Mouse (Mus musculus): ENCODE data around the gene Pdpr. TPM values are rescaled to one million over a fixed set of nuclear protein-coding genes. Genes with fewer than 3 reads are reported as not detected.

The Pdpr gene
- 18.8 TPM for polyA plus RNA-seq (2017; shearing (Covaris generic))

GRCm38 (mm10) chr8:111093865-111094718, at the start of gene Pdpr:
TSS of gene Pdpr (plus strand) at chr8:111094630.

DNA sequence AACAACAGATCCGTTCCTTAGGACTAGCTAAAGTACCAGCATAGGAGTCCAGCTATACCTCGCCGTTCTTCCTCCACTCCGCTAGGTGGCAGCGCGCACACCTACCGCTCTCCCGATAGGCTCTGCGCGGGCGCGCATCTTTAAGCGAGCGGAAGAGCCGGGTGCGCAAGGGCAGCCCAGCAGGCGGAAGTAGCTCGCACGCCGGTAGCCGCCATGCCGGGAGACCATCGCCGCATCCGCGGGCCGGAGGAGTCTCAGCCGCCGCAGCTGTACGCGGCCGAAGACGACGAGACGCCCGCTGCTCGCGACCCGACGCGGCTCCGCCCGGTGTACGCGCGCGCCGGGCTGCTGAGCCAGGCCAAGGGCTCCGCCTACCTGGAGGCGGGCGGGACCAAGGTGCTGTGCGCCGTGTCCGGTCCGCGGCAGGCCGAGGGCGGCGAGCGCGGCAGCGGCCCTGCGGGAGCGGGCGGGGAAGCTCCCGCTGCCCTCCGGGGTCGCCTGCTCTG, 38.2 kb upstream of the Pdpr start, which contains the start of gene Exosc6:
Gene Exosc6 (plus strand): TSS at position 182 of the 506 bp plus-strand sequence.

DNA sequence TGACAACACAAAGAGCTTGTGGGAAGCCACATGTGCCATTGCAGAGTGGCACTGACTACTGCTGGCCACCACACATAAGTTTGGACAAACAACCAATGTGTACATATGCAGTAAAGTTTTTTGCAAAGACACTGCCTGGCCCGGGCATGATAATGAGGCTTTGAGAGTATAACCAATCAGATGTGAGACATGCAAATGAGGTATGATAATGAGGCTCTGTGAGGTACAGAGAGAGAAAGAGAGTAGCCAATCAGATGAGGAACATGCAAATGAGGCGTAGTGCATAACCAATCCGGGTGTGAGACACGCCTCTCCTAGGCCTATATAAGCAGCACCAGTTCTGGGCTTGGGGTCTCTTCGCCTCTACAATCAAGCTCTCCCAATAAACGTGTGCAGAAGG, 2.1 kb upstream of the Pdpr start, which contains the start of gene Clec18a:
Gene Clec18a (minus strand): TSS at position 101 of the 400 bp plus-strand sequence.

Other genes with a start within 250 kb of the Pdpr start
- 51.9 TPM for gene Cog4, start 248.0 kb upstream of the Pdpr start, polyA plus RNA-seq (2017; shearing (Covaris generic))
- gene Sf3b3, start 247.8 kb upstream of the Pdpr start, polyA plus RNA-seq (2017; shearing (Covaris generic)) = 145 TPM
- 5.9 TPM for gene Fuk, start 192.1 kb upstream of the Pdpr start, polyA plus RNA-seq (2017; shearing (Covaris generic))
- 7.0 TPM for gene St3gal2, start 174.7 kb upstream of the Pdpr start, polyA plus RNA-seq (2017; shearing (Covaris generic))
- 15.4 TPM for gene Ddx19a, start 96.8 kb upstream of the Pdpr start, polyA plus RNA-seq (2017; shearing (Covaris generic))
- 17.0 TPM for gene Ddx19b, start 62.9 kb upstream of the Pdpr start, polyA plus RNA-seq (2017; shearing (Covaris generic))
- gene Aars, start 61.5 kb upstream of the Pdpr start, polyA plus RNA-seq (2017; shearing (Covaris generic)) = 46.6 TPM
- gene Exosc6, start 38.3 kb upstream of the Pdpr start, polyA plus RNA-seq (2017; shearing (Covaris generic)) = 21.2 TPM
- gene Clec18a, start 2.2 kb upstream of the Pdpr start, polyA plus RNA-seq (2017; shearing (Covaris generic)) = not detected
- gene Glg1, start 164.6 kb downstream of the Pdpr start, polyA plus RNA-seq (2017; shearing (Covaris generic)) = 85.5 TPM
- gene Rfwd3, start 205.6 kb downstream of the Pdpr start, polyA plus RNA-seq (2017; shearing (Covaris generic)) = 30.6 TPM
- 5.2 TPM for gene Mlkl, start 243.5 kb downstream of the Pdpr start, polyA plus RNA-seq (2017; shearing (Covaris generic))